Mouse (Mus musculus) midbrain, embryonic 14.5 days (tissue): ENCODE results near the gene Otub1. TPM values are rescaled to one million over a fixed set of nuclear protein-coding genes. Genes with fewer than 3 reads are reported as not detected.

Experiments used
- ATAC-seq: fragments of 200-750 bp; cut with Nextera tagmentation; 2 replicates; pipeline ENCODE4 v1.8.0; 2017; ENCODE audit warnings: moderate number of reproducible peaks, moderate library complexity; ENCODE audit not compliant: low FRiP score, low TSS enrichment
- DNase-seq: peaks from one replicate; pipeline ENCODE4 v3.0.0-alpha.2; 2015
- H3K27ac ChIP-seq: fragments of 300-500 bp; sonication (generic); replicated peaks from 2 replicates; pipeline ENCODE4 v1.5.1; 2014; ENCODE audit warnings: mild to moderate bottlenecking, low read depth, low read length, moderate library complexity
- H3K27me3 ChIP-seq: fragments of 300-500 bp; sonication (generic); 2 replicates; pipeline ENCODE4 v1.6.1; 2014; ENCODE audit warnings: low read length, control low read depth, mixed read lengths; ENCODE audit not compliant: control insufficient read depth, insufficient read depth
- H3K36me3 ChIP-seq: fragments of 300-500 bp; sonication (generic); 2 replicates; pipeline ENCODE4 v1.6.1; 2014; ENCODE audit warnings: low read length, control low read depth; ENCODE audit not compliant: control insufficient read depth, insufficient read depth
- H3K4me1 ChIP-seq: fragments of 300-500 bp; sonication (generic); 2 replicates; pipeline ENCODE4 v1.6.1; 2014; ENCODE audit warnings: mild to moderate bottlenecking, antibody characterized with exemption, low read length, control low read depth; ENCODE audit not compliant: control insufficient read depth, insufficient read depth
- H3K4me2 ChIP-seq: fragments of 300-500 bp; sonication (generic); 2 replicates; pipeline ENCODE4 v1.6.1; 2014; ENCODE audit warnings: mild to moderate bottlenecking, low read length, moderate library complexity
- H3K4me3 ChIP-seq: fragments of 300-500 bp; sonication (generic); replicated peaks from 2 replicates; pipeline ENCODE4 v1.5.1; 2014; ENCODE audit warnings: low read depth, low read length
- H3K9ac ChIP-seq: fragments of 300-500 bp; sonication (generic); replicated peaks from 2 replicates; pipeline ENCODE4 v1.6.1; 2014; ENCODE audit warnings: mild to moderate bottlenecking, low read length, moderate library complexity
- H3K9me3 ChIP-seq: fragments of 300-500 bp; sonication (generic); 2 replicates; pipeline ENCODE4 v1.6.1; 2016; ENCODE audit warnings: low read length, control low read depth, mixed read lengths; ENCODE audit not compliant: control insufficient read depth
- WGBS: fragments of 180-500 bp; shearing (Covaris S2); extraction: QIAGEN DNeasy Blood & Tissue Kit; methylation state at CpG from one replicate; pipeline ENCODE4 v1.1.7; 2014; 5-methylcytosine and 5-hydroxymethylcytosine counted together
- polyA plus RNA-seq: library from polyadenylated mRNA; unstranded; fragments of >200 nt; fragmentation: Nextera tagmentation; extraction: Ambion mirVana; gene quantifications from 2 replicates; pipeline ENCODE4 v1.2.1, GENCODE M21; 2014

Otub1 gene
- polyA plus RNA-seq, 1 experiment from 2014 or later: 244 TPM

- Histone ChIP-seq H3K36me3 (no peaks in the 10 kb centered on the region), H3K4me3 (peak overlapping the region; percentile 72), H3K27ac (peak overlapping the region; percentile 70), H3K9ac (peak overlapping the region; percentile 80), H3K4me1 (peaks cover 21% of the 10 kb centered on the region), H3K4me2 (peak overlapping the region; percentile 93), H3K27me3 (peaks cover 23% of the 10 kb centered on the region), H3K9me3 (no peaks in the 10 kb centered on the region)
- ATAC-seq (peak; percentile 41; the same call in 1 of the 2 replicates), DNase-seq (peak; percentile 84)
- under 1% methylated on average over 52 of the region's 105 CpGs for WGBS
Measured at GRCm38 (mm10) chr19:7165509-7166199, 40.5 kb downstream of the Otub1 start.

DNA sequence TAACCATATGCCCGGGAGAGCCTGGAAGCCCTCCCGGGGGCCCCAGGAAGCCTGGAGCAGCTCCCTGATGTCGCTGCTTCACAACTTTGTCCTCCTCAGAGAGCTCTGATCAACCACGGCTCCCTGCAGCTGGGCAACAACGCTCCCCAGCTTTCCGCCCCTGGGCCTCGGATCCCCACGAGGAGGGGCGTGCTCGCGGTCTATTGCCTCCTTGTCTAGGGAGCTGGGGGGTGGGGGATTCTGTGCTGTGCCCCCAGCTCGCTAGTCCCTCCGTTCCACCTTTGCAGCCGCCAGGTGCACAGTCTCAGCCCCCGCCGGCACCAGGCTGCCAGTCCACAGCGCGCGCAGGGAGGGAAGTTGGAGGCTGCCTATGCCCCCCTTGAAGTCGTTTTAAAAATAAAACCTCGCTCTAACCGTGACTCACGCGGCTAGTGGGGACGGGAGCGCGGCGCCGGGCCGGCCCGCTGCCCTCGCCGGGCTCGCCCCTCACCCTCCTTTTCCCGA, 41.2 kb downstream of the Otub1 start:
- Histone ChIP-seq H3K9ac (peak overlapping the region; percentile 80), H3K4me1 (peaks cover 29% of the 10 kb centered on the region), H3K4me2 (peak overlapping the region; percentile 93), H3K4me3 (peak overlapping the region; percentile 72), H3K9me3 (no peaks in the 10 kb centered on the region), H3K27me3 (peaks cover 23% of the 10 kb centered on the region), H3K27ac (peak overlapping the region; percentile 49), H3K36me3 (no peaks in the 10 kb centered on the region)
- peak; percentile 60 for DNase-seq
- WGBS: under 1% methylated on average over 35 of the region's 35 CpGs
- peak; percentile 7; the same call in 1 of the 2 replicates for ATAC-seq

GRCm38 (mm10) chr19:7164238-7164637, 41.9 kb downstream of the Otub1 start:
- Histone ChIP-seq H3K4me2 (peak overlapping the region; percentile 93), H3K4me1 (peaks cover 30% of the 10 kb centered on the region), H3K27me3 (peaks cover 23% of the 10 kb centered on the region), H3K36me3 (no peaks in the 10 kb centered on the region), H3K9ac (peak overlapping the region; percentile 80), H3K9me3 (no peaks in the 10 kb centered on the region), H3K4me3 (peak overlapping the region; percentile 72), H3K27ac (no peak overlapping the region)
- WGBS: 3% methylated on average over 6 of the region's 6 CpGs
- DNase-seq (no peak), ATAC-seq (no peak)

GRCm38 (mm10) chr19:7161064-7161463, 45.1 kb downstream of the Otub1 start:
- H3K4me2 ChIP-seq: no peak overlapping the region
- no peaks in the 10 kb centered on the region for H3K9me3 ChIP-seq
- 77% methylated on average over 3 of the region's 3 CpGs for WGBS
- no peak for ATAC-seq
- H3K4me1 ChIP-seq: peaks cover 48% of the 10 kb centered on the region
- no peak for DNase-seq
- no peak overlapping the region for H3K9ac ChIP-seq
- 0 out of 2 replicates have a peak, but pooled peaks cover 14% of the 10 kb centered on the region for H3K27me3 ChIP-seq
- H3K27ac ChIP-seq: no peak overlapping the region
- H3K36me3 ChIP-seq: no peaks in the 10 kb centered on the region
- no peak overlapping the region for H3K4me3 ChIP-seq

DNA sequence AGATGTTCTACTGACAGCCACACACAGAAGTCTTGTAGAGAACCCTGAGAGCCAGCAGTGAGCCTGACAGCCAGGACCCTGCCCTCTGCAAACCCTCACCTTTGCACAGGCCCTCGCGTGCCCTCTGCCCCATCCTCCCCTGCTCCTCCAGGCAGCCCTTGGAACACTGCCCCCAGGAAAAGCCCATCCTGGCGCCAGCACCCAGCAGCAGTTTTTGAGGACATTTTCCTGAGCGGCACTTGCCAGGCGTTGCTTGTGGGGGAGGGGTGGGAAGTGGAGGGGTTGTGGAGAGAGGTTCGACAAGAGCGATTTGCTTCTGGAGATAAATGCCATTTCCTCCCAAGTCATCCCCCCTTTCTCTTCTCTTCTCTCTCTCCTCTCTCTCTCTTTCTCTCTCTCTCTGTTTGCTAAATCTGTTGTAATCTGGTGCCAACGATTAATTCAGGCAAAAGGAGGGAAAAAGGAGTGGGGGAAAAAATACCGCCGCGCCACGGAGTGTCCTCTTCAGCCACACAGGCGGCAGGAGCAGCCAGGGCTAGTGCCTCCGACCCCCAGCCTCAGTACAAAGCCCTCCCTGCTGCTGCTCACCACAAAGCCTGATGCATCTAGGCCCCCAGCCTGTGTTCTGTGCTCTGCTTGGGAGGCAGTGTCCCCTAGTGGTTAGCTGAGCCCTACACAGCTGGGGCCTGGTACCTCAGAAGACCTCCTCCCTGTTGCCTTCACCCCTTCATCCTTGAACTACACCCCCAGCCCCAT, 45.8 kb downstream of the Otub1 start:
- H3K4me3 ChIP-seq: no peak overlapping the region
- H3K4me2 ChIP-seq: peak overlapping the region; percentile 35
- ATAC-seq: 0 out of 2 replicates have a peak, but pooled peaks have one; percentile 53
- H3K4me1 ChIP-seq: peaks cover 49% of the 10 kb centered on the region
- 0 out of 2 replicates have a peak, but pooled peaks cover 14% of the 10 kb centered on the region for H3K27me3 ChIP-seq
- DNase-seq: peak; percentile 81
- H3K9me3 ChIP-seq: no peaks in the 10 kb centered on the region
- H3K36me3 ChIP-seq: no peaks in the 10 kb centered on the region
- peak overlapping the region; percentile 46 for H3K27ac ChIP-seq
- H3K9ac ChIP-seq: peak overlapping the region; percentile 34; the same call in 1 of the 2 replicates
- WGBS: 3% methylated on average over 14 of the region's 14 CpGs

DNA sequence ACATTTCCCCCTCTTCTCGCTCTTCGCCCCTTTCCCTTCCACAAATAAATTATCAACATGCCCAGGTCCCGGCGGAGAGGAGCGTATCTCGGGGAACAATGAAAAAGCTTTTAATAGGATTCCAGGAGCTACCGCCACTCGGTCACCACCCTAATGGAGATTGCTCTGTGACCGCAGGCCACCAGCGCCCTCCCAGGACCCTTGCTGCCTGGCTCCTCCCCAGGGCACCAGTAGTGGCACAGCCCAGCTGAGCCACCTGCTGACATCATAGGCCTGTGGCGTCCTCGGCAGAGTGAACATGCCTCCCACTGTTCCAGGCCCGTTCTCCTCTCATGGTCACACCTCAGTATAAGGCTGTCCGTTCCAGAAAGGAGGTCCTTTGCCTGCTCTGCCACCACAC, 48.4 kb downstream of the Otub1 start:
- Histone ChIP-seq H3K27ac (peak overlapping the region; percentile 33), H3K9me3 (no peaks in the 10 kb centered on the region), H3K27me3 (0 out of 2 replicates have a peak, but pooled peaks cover 4% of the 10 kb centered on the region), H3K4me3 (no peak overlapping the region), H3K4me2 (peak overlapping the region; percentile 28; the same call in 1 of the 2 replicates), H3K4me1 (peaks cover 43% of the 10 kb centered on the region), H3K9ac (no peak overlapping the region), H3K36me3 (no peaks in the 10 kb centered on the region)
- DNase-seq (peak; percentile 65), ATAC-seq (no peak; the same call in 1 of the 2 replicates)
- WGBS: 4% methylated on average over 14 of the region's 14 CpGs

- peaks cover 48% of the 10 kb centered on the region for H3K4me1 ChIP-seq
- no peak overlapping the region for H3K9ac ChIP-seq
Measured at GRCm38 (mm10) chr19:7155196-7155595, 50.9 kb downstream of the Otub1 start.

DNA sequence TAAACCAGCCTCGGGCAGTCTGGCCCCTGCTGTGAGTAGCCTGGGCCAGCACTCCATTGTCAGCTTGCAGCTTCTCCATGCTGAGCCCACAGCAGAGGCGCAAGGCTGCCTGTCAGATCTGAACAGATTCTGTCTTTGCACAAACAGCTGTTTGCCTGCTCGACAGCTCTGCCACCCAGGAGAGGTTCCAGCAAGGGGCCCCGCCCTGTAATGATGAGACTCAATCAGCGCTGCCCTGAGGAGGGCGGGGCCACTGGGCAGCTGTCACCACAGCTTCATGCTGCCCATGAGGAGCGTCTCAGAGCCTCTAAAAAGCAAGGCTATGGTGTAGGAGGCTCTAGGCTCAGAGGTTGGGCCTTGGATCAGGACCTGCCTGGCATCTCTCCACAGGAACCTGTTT, 52.9 kb downstream of the Otub1 start:
- Histone ChIP-seq H3K4me1 (peaks cover 64% of the 10 kb centered on the region), H3K27ac (peak overlapping the region; percentile 55), H3K27me3 (no peaks in the 10 kb centered on the region), H3K36me3 (no peaks in the 10 kb centered on the region), H3K4me3 (no peak overlapping the region), H3K9me3 (no peaks in the 10 kb centered on the region), H3K9ac (no peak overlapping the region), H3K4me2 (no peak overlapping the region)
- DNase-seq: peak; percentile 51
- no peak for ATAC-seq
- WGBS: 24% methylated on average over 7 of the region's 7 CpGs

More at GRCm38 (mm10) chr19:7155196-7155595, 50.9 kb downstream of the Otub1 start:
- Histone ChIP-seq H3K4me2 (no peak overlapping the region), H3K27me3 (0 out of 2 replicates have a peak, but pooled peaks cover 4% of the 10 kb centered on the region), H3K4me3 (no peak overlapping the region), H3K36me3 (no peaks in the 10 kb centered on the region), H3K9me3 (no peaks in the 10 kb centered on the region), H3K27ac (peak overlapping the region; percentile 14; the same call in 1 of the 2 replicates)
- 49% methylated on average over 6 of the region's 6 CpGs for WGBS
- DNase-seq (no peak), ATAC-seq (peak; percentile 31; the same call in 1 of the 2 replicates)
